Mouse (Mus musculus) yolk sac, embryonic 10.5 days (tissue): ENCODE measurements around the gene Hist1h2ak.
"Not testable (repeated sequence)": the region's sequence is repeated elsewhere in the genome, so short reads cannot be mapped to it uniquely, and the experiment has no call there.

ENCODE experiments used
- DNase-seq: peaks from one replicate; pipeline ENCODE4 v3.0.0-alpha.2; 2017; ENCODE audit warnings: low spot score

Hist1h2ak gene

GRCm38 (mm10) chr13:21753524-21754285 is at the start of gene Hist1h2ak, which contains the start of gene Hist1h2bn:
Hist1h2ak (minus strand) TSS chr13:21753827.
Hist1h2bn (plus strand) TSS chr13:21754123.
- DNase-seq = peak; percentile 92

DNA sequence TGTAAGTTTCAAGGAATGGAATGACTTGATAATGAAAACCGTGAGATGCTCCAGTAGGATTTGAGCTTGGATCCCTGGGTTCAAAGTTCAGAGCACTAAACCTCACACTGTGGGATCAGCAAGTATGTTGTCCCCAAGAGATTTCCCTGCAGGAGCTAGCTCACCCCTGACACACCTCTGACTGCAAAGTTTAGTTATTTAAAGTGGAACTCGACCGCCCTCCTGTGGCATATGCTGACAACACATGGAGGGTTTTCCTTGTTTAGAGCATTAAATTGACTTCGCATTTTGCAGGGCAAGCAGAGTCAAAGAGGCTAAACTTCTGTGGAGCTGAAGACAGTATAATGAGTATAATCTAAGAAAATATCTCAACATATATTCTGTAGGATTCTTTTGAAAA is 49.4 kb upstream of the Hist1h2ak start:
- DNase-seq = not testable (repeated sequence)

DNA sequence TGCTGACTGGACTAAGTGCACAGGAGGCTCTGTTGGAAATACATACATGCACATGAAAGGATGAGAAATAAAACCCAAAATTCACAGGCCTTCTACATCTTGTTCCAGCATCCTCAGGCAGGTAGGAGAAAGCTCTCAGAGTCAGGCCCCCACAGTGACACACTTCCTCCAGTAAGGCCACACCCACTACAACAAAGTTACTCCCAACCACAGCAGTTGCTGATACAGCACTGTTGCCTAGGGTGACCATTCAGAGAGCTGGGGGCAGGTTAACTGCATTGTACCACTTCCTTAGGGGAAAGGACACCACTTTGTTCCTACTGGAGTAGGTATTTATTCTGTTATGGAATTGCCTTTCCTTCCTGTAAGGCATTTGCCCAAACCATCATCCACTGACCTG is 43.5 kb upstream of the Hist1h2ak start:
- DNase-seq = not testable (repeated sequence)

DNA sequence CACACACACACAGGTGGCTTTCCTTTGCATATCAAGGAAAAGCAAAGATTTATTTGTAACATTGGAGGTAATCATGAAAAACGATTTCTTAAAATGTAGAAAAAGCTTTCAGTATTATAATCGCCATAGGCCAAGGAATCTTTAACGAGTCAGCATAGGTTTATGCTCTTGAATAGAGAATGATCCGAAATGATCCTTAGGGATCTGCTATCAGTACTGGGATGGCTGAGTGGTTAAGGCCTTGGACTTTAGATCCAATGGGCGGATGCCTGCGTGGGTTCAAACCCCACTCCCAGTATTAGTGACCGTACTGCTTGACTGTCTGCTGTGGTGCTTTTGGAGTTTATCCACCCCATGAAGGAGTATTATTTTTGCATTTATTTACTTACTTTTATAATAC is 42.0 kb upstream of the Hist1h2ak start:
- DNase-seq = no peak

DNA sequence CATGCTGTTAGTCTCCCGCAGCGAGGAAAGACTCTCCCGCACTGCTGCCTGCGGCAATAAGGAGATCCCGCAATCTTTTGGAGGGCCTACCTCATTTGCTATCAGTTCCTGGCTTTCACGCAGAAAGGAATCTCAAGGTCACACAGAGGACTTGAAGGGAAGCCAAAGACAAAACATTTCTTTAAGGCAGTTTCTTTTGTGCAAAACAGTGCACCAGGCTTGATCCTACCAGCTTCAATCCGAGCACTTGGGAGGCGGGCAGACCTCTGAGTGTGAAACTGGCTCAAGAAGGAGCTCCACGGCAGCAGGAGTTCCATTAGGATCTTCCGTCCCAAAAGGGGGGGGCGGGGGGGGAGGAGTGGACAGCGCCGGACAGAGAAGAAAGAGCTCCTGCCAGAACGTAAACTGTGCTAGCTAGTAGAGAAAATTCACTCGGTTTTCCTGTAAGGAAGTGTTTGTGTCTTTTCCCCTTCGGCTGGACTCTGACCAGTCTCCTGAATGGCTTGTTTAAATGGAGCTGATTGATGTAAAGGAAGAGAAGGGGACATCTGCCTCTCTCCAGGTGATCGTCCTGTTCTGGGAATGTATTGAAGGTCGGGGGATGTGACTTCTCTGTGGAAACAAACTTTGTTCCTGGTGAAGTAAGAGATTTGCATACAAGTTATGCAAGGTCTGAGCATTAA is 37.1 kb upstream of the Hist1h2ak start:
- peak; percentile 58 for DNase-seq

DNA sequence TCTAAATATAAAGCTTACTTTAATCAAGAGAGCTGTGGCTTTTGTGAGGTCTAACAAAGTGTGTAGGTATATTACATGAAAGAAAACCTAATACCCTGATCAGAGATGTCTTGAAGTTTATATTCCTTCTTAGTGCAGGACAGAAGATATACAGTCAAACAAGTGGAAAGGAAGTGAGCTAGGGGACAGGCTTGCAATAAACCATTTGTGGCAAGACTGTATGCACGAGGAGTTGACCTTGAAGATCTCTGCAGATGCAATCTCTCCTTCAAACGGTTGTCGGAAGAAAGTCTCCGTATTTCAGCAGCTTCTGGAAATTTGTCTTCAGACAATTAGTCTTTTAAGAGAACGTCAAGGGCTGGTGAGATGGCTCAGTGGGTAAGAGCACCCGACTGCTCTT is 36.3 kb upstream of the Hist1h2ak start:
- no peak for DNase-seq

- DNase-seq = peak; percentile 26
These were observed 34.4 kb upstream of the Hist1h2ak start for GRCm38 (mm10) chr13:21787760-21788593.

DNA sequence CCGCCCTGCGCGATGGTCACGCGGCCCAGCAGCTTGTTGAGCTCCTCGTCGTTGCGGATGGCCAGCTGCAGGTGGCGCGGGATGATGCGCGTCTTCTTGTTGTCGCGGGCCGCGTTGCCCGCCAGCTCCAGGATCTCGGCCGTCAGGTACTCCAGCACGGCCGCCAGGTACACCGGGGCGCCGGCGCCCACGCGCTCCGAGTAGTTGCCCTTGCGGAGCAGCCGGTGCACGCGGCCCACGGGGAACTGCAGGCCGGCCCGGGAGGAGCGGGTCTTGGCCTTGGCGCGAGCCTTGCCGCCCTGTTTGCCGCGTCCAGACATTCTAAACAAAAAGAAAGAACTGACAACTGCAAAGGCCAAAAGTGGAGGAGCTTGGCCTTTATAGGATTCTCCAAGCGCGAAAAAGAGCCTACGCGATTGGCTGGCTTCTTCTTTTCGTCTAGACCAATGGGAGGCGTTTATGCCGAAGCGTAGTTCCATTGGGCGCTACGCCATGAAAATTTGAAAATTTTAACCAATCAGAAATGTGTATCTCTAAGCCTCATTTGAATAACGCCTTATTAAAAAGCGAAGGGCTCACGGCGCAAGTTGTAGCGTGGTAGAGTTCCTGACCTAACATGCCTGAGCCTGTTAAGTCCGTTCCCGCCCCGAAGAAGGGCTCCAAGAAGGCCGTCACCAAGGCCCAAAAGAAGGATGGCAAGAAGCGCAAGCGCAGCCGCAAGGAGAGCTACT is 33.4 kb upstream of the Hist1h2ak start, which contains the start of the genes Hist1h2an and Hist1h2bp:
Gene Hist1h2an (minus strand): TSS at position 320 of the 731 bp plus-strand sequence.
Gene Hist1h2bp (plus strand): TSS at position 563 of the 731 bp plus-strand sequence.
- peak; percentile 96 for DNase-seq

DNA sequence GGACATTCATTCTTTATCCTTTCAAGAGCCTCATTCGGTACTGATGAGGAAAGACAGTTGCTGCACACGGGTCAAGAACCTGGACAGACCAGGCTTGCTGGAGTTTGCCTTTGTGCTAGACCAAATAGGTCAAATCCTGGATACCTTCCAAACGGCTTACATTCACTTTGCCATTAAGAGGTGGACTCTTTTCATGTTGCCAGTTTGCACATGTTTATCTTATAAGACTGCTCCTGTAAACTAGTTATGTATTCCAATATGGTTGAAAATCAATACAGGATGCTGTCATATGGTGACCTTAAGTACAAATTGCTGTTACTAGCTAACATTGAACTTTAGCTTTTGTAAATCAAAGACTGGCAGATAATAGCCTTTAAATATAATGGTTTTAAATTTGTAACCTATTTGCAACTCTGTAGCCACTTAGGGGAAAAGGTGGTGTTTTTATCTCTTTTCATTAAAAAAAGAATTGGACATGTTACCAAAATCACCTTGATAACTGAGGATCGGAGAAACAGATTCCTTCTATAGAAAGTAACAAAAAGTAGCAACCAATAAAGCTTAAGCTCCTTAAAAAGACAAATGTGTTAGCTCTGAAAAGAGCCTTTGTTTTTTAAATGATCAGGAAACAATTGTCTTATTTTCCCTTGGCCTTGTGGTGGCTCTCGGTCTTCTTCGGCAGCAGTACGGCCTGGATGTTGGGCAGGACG is 32.7 kb upstream of the Hist1h2ak start:
- peak; percentile 53 for DNase-seq

GRCm38 (mm10) chr13:21784311-21784710 is 30.7 kb upstream of the Hist1h2ak start:
- peak; percentile 11 for DNase-seq

DNA sequence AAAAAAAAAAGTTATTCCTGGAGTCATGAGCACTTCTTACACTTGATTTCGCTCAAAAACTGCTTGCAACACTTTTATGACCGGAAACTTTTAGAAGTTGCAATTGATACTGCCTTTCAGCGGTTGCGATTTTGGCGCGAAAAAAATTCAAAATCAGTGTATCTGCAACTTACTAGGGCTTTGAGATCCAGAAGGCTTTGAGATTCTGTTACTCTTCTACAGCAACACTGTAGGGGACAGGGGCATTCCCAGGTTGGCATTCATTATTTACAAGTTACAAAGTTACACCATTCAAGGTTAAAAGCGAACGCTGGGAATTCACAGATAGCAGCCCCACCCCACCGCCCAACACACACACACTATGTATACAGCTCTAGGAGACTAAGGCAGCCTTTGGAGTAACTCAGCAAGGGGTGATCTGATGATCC is 30.1 kb upstream of the Hist1h2ak start:
- DNase-seq = peak; percentile 73

GRCm38 (mm10) chr13:21783255-21783617 is 29.6 kb upstream of the Hist1h2ak start, which contains the start of gene Hist1h3i:
Hist1h3i (minus strand) TSS chr13:21783370.
- peak; percentile 89 for DNase-seq

DNA sequence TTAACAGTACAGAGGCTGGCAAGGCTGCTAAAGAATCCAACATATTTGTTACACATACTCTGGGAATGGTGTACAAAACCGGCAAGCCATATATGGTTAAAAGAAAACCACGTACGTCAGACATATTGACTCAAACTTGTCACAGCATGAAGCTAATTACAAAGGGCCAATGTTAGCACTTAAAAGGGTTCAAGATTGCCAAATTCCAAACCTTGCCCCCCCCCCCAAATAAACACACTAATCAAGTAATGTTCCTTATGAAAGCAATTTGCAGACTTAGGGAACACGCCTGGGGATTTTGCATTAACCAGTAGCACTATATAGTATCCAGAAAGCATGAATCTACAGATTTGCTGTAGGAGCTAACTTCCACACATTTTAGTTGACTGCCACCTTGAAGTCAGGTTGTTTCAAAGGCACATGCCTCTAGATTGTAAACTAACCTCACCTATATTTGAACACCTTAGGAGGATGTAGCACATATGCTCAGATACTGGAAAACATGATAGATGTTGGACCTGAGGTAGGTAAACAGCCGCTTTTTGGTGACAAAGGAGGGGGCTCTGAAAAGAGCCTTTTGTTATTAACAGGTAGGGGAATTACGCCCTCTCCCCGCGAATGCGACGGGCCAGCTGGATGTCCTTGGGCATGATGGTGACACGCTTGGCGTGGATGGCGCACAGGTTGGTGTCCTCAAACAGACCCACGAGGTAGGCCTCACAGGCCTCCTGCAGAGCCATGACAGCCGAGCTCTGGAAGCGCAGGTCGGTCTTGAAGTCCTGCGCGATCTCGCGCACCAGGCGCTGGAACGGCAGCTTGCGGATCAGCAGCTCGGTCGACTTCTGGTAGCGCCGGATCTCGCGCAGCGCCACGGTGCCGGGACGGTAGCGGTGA is 29.0 kb upstream of the Hist1h2ak start:
- DNase-seq = peak; percentile 71

DNA sequence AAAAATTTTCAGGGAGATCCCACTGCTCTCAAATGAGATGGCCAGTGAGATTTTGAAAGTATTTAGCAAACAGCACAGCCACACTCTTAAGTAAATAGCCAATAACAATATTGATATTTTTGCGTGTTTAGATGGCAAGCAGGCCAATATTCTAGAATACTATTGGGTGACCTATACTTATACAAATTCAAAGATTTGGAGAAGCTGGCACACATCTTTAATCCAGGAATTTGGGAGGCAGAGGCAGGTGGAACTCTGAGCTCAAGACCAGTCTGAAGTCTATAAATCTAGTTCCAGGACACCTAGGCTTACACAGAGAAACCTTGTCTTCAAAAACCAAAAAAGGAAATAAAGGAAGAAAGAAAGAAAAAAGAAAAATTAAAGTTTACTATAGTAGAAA is 28.0 kb upstream of the Hist1h2ak start:
- DNase-seq = no peak

GRCm38 (mm10) chr13:21781021-21781555 is 27.5 kb upstream of the Hist1h2ak start:
- no peak for DNase-seq

DNA sequence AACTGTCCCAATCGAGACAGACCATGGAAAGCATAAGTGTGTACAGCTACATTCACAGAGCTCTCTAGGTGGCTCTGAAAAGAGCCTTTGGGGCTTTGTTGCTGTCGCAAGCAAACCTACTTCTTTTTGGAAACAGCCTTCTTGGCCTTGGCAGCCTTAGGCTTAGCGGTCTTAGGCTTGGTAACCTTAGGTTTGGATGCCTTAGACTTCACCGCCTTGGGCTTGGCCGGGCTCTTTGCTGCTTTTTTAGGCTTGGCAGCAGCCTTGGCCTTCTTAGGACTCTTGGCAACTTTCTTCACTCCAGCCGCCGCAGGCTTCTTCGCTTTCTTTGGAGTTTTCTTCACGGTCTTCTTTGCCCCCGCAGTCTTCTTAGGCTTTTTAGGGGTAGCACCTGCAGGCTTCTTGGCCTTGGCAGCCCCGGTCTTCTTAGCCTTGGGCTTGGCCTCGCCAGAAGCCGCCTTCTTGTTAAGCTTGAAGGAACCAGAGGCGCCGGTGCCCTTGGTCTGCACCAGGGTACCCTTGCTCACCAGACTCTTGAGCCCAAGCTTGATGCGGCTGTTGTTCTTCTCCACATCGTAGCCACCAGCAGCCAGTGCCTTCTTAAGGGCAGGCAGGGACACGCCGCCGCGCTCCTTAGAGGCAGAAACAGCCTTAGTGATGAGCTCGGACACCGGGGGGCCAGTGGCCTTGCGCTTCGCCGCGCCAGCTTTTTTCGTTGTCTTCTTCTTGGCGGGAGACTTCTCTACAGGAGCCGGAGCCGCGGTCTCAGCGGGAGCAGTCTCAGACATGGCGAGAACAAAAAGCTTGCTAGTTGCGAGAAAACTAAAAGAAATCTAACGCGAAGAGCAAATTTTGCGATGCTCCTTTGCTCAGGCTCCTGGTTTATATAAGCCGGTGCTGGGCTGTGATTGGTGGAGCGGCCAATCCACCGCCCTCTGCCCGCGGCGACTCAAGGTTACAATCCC is 26.4 kb upstream of the Hist1h2ak start, which contains the start of gene Hist1h1b:
Gene Hist1h1b (minus strand): TSS at position 859 of the 965 bp plus-strand sequence.
- DNase-seq = peak; percentile 90

DNA sequence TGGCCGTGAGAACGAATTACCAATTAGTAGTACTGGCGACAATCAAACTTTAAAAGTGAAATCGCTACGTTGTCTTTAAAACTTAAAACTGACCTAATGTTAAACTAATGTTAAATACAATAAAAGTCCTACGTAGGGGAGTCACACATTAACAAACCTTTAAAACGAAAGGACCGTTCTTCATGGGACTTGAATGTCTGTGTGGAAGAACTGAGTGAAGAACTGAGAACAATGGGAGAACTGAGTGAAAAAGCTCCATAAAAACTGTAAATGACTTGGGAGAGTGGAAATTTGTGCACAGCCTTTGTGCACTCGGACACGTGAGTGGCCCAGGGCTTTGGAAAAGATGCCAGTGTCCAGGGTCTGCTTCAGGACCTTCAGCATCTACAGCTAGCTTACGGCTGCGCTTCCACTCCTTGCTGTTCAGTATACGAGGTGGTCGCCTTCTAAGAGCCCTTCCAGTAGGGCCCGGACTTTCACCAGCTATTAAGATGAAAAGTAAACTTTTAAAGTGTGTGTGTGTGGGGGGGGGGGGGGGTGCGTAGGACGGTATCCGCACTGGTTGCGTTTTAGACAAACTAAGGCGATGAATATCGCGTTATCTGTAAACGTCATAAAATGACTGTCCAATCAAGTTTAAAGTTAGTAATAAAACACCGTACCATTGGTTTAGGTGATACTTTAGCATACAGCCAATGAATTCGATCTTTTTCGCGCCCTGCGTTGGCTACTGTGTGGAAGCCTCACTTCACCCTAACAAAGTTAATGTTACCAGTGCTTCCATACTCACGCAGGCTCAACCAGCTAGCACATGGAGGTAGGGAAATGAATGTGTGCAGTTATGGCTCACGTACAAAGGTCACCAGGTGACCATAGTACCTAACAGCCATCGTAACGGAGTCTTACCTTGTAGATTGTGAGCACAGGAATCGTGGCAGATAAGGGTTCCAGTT is 25.5 kb upstream of the Hist1h2ak start:
- peak; percentile 85 for DNase-seq
